Mouse (Mus musculus): ENCODE results near the gene Sufu. TPM values are rescaled to one million over a fixed set of nuclear protein-coding genes. Genes with fewer than 3 reads are reported as not detected.

Gene Sufu
- total RNA-seq, 2 experiments from 2014 or later, result 19.4 to 20.1 TPM

GRCm38 (mm10) chr19:46478242-46478641 lies 81.5 kb downstream of the Sufu start:
- Histone ChIP-seq H3K27ac (peak overlapping the region; percentile 78), H3K4me3 (no peak overlapping the region)
- intact Hi-C loops (cut with DNase I), result no loop called here
- DNase-seq (ENCODE audit: extremely low spot score in 1 of 2, low spot score in 2 of 2), result no peak
- no peak for TF ChIP-seq CTCF (IDR thresholded peaks at IDR 0.05)

GRCm38 (mm10) chr19:46478826-46479225 lies 82.1 kb downstream of the Sufu start:
- no peak overlapping the region for H3K4me3 ChIP-seq
- intact Hi-C loops (cut with DNase I), result no loop called here
- DNase-seq (ENCODE audit: extremely low spot score in 1 of 2, low spot score in 2 of 2), result no peak
- TF ChIP-seq CTCF (IDR thresholded peaks at IDR 0.05), result no peak
- peak overlapping the region; percentile 78 for H3K27ac ChIP-seq

- intact Hi-C loops (cut with DNase I), result no loop called here
- H3K27ac ChIP-seq, result peak overlapping the region; percentile 8; the same call in 1 of the 2 replicates
- no peak for DNase-seq (ENCODE audit: extremely low spot score in 1 of 2, low spot score in 2 of 2)
These were observed 82.8 kb downstream of the Sufu start for GRCm38 (mm10) chr19:46479306-46480075.

GRCm38 (mm10) chr19:46480624-46481345 lies 84.1 kb downstream of the Sufu start:
- no peak for TF ChIP-seq CTCF (IDR thresholded peaks at IDR 0.05)
- no peak overlapping the region for H3K27ac ChIP-seq
- intact Hi-C loops (cut with DNase I), result no loop called here

More at GRCm38 (mm10) chr19:46479306-46480075, 82.8 kb downstream of the Sufu start:
- no peak overlapping the region for H3K4me3 ChIP-seq
- no peak for TF ChIP-seq CTCF (IDR thresholded peaks at IDR 0.05)

GRCm38 (mm10) chr19:46481352-46481751 lies 84.7 kb downstream of the Sufu start:
- intact Hi-C loops (cut with DNase I), result no loop called here
- no peak for TF ChIP-seq CTCF (IDR thresholded peaks at IDR 0.05)
- Histone ChIP-seq H3K4me3 (no peak overlapping the region), H3K27ac (no peak overlapping the region)
- no peak for DNase-seq (ENCODE audit: extremely low spot score in 1 of 2, low spot score in 2 of 2)

More at GRCm38 (mm10) chr19:46480624-46481345, 84.1 kb downstream of the Sufu start:
- no peak for DNase-seq (ENCODE audit: extremely low spot score in 1 of 2, low spot score in 2 of 2)
- no peak overlapping the region for H3K4me3 ChIP-seq

- no peak for DNase-seq (ENCODE audit: extremely low spot score in 1 of 2, low spot score in 2 of 2)
- no peak overlapping the region for H3K4me3 ChIP-seq
- intact Hi-C loops (cut with DNase I), result no loop called here
- H3K27ac ChIP-seq, result no peak overlapping the region
- no peak for TF ChIP-seq CTCF (IDR thresholded peaks at IDR 0.05)
These were observed 85.1 kb downstream of the Sufu start for GRCm38 (mm10) chr19:46481756-46482155.

- TF ChIP-seq CTCF (IDR thresholded peaks at IDR 0.05), result peak; percentile 44
- Histone ChIP-seq H3K4me3 (no peak overlapping the region), H3K27ac (peak overlapping the region; percentile 76)
- intact Hi-C loops (cut with DNase I), result no loop called here
- DNase-seq (ENCODE audit: extremely low spot score in 1 of 2, low spot score in 2 of 2), result no peak
These were observed 86.3 kb downstream of the Sufu start for GRCm38 (mm10) chr19:46482896-46483516.

- intact Hi-C loops (cut with DNase I), result loop anchor here (1.0 kb wide), 1 partner anchor 17 kb away; the partner anchor contains the start of gene Trim8
- DNase-seq (ENCODE audit: extremely low spot score in 1 of 2, low spot score in 2 of 2), result peak in 1 of 2 experiments; percentile 40
- peak overlapping the region; percentile 76 for H3K27ac ChIP-seq
These were observed 87.1 kb downstream of the Sufu start for GRCm38 (mm10) chr19:46483701-46484328.

GRCm38 (mm10) chr19:46484518-46484917 lies 87.8 kb downstream of the Sufu start:
- intact Hi-C loops (cut with DNase I), result loop anchor here (1.0 kb wide), 1 partner anchor 17 kb away; the partner anchor contains the start of gene Trim8
- Histone ChIP-seq H3K27ac (peak overlapping the region; percentile 76), H3K4me3 (no peak overlapping the region)
- TF ChIP-seq CTCF (IDR thresholded peaks at IDR 0.05), result no peak
- peak in 1 of 2 experiments; percentile 57 for DNase-seq (ENCODE audit: extremely low spot score in 1 of 2, low spot score in 2 of 2)

More at GRCm38 (mm10) chr19:46483701-46484328, 87.1 kb downstream of the Sufu start:
- TF ChIP-seq CTCF (IDR thresholded peaks at IDR 0.05), result no peak
- no peak overlapping the region for H3K4me3 ChIP-seq

- Histone ChIP-seq H3K27ac (no peak overlapping the region), H3K4me3 (no peak overlapping the region)
- no peak for TF ChIP-seq CTCF (IDR thresholded peaks at IDR 0.05)
- no peak for DNase-seq (ENCODE audit: extremely low spot score in 1 of 2, low spot score in 2 of 2)
- intact Hi-C loops (cut with DNase I), result no loop called here
These were observed 89.2 kb downstream of the Sufu start for GRCm38 (mm10) chr19:46485847-46486246.

- Histone ChIP-seq H3K27ac (no peak overlapping the region), H3K4me3 (no peak overlapping the region)
- intact Hi-C loops (cut with DNase I), result no loop called here
- DNase-seq (ENCODE audit: extremely low spot score in 1 of 2, low spot score in 2 of 2), result no peak
- TF ChIP-seq CTCF (IDR thresholded peaks at IDR 0.05), result no peak
These were observed 90.0 kb downstream of the Sufu start for GRCm38 (mm10) chr19:46486709-46487108.
